Mouse (Mus musculus): ENCODE data around the gene Atrnl1.

Atrnl1 gene

DNA sequence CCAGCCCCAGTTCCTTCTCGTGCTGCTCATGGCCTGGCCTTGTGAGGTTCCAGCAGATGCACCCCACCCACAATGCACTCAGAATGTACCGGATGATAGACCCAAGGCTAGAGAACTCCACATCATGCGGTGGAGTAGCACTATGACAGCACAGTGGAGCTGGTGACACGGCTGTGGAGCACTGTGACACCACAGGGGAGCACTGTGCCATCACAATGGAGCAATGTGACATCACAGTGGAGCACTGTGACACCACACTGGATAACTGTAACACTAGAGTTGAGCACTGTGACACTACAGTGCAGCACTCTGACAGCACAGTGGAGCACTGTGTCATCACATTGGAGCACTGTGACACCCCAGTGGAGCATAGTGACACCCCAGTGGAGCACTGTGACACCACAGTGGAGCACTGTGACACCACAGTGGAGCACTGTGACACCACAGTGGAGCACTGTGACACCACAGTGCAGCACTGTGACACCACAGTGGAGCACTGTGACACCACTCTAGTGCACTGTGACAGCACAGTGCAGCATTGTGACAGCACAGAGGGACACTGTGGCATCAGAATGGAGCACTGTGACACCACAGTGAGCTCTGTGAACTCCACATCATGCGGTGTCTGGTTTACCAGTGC lies 502.4 kb downstream of the Atrnl1 start:
- DNase-seq (ENCODE audit: low read depth, low spot score) = no peak

DNA sequence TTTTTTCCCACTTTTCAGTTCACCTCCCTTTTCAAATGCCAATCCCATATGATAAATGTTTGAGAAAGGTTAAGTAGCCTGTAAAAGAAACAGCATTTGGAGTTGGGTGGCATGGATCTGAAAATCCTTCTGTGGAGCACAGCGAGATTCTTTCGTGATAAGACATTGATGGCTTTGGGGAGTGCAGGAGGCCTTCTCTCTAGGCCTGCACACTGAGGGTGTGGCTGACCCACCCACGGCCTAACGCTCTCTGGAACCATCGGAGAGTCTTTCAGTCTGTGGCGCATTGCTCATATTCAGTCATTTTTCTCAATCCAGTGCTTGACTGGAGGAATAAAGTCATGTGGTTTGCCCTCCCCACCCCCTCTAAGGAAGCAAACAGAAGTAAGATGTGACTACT lies 506.8 kb downstream of the Atrnl1 start:
- DNase-seq (ENCODE audit: low read depth, low spot score) = no peak

DNA sequence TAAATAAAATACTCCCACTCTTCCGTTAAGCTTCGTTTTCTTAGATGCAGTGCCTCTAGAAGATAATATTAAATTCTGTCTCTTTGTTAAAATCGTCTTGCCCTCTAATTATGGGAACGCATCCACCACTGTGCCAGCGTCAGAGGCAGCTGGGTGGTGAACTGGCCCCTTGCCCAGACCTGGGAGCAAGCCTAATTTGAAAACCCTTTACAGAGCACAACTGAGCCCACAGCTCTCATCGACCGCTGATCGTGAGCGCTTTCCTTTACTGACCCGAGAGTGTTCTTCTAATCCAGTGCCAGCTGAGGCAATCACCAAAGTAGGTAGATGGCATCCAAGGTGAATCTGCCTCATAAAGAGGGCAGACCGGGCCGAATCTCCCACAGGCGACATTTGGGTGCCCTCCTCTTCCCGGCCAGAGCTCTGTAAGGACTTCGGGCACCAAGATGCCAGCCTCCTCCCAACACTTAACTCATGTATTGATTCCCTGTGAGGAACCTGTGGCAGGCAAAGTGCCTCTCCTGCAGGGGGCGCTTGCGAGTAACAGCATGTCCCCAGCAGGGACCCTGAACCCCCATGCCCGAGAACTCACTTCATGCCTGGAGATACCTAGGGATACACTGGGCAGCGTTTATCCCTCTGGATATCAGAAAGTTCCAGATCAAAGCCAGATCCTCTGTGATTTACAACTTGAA lies 507.5 kb downstream of the Atrnl1 start:
- no peak for DNase-seq (ENCODE audit: low read depth, low spot score)

DNA sequence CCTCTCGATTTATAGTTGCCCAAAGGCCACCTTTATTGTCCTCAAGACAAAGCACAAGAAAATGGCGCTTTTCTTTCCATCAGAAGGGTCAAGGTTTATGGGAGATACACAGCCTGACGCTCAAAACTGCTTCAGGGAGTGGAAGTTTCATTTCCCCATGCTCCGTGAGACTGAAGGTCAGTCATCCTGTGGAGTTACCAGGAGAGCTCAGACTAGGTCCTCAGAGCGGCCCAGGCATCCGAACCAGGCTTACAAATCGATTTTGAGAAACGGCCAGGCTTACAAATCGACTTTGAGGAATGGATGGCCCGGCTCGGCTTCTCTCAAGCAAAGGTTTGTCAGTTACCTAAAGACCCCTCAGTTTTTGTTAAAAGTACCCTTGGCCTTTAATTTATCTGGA lies 508.0 kb downstream of the Atrnl1 start:
- DNase-seq (ENCODE audit: low read depth, low spot score) = no peak

DNA sequence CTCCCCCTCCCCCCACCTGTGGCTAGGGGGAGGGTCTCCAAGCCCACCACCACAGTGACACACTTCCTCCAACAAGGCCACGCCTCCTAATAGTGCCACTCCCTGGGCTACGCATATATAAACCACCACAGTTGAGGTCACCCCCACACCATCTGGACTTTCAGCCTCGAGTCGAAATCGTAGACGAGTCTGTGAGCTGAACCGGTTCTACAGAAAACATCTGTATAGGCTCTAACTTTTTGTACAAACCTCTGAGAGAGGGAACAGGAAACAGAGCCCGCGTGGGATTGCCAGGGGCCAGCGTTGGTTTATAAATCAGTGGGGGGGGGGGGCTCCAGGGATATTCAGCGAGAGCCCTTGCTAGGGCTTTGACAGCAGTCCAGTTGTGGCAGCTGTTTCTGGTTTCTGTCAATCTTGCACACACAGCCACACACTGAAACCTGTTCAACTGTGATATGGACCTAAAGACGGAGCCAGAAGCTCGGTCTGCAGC lies 508.9 kb downstream of the Atrnl1 start:
- no peak for DNase-seq (ENCODE audit: low read depth, low spot score)

DNA sequence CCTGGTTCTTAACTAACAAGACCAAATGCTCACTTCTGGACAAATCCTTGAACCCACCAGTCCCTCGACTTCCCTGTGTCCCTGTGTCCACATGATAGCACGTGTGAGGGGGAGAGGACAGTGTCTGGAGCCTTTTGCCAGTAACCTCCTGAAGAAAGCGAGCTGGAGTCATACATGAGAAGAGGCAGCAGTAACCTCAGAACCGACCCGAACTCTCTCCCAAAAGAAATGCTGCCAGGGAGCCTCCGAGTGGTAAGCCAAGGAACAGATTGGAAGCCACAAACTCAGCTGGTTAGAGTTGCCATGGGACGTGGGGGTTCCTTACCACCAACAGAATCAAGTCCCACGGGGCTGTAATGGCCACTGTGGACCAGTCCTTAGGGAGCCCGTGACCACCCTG lies 509.8 kb downstream of the Atrnl1 start:
- no peak for DNase-seq (ENCODE audit: low read depth, low spot score)

DNA sequence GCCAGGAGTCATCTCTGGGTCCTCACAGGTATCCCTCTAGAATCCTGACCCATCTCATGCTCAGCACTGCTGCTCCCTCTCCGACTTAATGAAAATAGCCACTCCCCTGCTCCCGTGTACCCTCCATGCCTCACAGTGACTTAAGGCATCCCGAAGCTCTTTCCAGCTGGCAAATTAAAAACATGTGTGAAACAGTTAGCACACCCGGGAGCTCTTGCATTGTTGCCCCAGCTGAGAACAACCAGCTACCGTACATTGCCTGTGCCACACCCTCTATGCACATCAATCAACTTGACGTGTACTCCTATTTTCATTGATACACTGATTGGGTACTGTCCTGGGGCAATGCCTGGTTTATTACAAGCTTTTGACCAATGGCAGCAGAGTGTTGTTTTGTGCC lies 510.8 kb downstream of the Atrnl1 start:
- peak; percentile 74 for DNase-seq (ENCODE audit: low read depth, low spot score)

DNA sequence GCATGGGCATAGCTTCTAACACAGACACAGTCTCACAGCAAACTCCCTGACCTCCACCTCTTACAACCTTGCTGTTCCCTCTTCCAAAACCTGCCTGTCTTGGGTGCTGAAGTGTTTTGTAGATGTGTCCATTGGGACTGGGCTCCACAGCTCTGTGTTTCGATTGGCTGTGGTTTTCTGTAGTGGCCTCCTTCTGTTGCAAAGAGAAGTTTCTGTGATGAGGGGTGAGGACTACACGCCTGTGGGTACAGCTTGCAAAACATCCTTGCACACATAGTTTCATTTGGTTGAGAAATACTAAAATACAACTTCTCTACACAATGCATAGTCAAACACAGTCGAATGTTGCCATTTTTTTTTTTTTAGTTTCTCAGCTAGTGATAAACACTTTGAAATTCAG lies 512.8 kb downstream of the Atrnl1 start:
- DNase-seq (ENCODE audit: low read depth, low spot score) = no peak

DNA sequence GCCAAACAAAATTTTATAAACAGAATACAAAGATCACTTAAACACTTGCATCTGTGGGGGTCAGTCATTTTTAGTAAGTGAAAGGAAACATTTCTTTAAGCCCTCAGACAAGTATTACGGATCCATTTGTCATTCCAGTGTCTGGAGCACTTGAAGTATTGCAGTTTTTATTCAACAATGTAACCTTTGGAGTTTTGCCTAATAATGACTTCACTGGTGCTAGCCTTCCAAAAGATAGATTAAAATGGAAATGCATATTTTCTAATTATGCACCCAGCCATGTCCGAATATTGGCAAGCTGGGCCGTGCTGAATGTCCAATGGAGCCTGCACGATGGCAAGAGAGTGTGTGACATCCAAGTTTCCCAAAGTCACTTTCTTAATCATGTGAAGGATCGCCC lies 513.7 kb downstream of the Atrnl1 start:
- no peak for DNase-seq (ENCODE audit: low read depth, low spot score)

DNA sequence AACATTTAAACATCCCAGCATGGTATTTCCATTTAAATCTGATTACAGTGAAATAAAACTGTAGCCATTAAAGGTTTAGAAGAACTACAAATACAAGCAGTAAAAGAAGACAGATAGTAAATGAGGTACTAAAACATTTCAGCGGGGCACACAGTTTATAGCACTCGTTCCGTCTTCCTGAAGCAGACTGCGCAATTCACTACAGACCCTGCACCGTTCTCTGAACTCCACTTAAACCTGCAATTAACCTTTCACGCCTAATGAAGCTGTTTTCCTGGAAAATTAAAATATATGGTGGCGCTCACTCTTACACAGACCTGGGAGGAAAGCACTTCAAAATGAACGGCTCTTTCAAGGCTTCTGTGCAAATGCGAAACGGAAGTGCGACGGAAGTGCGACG lies 514.2 kb downstream of the Atrnl1 start:
- no peak for DNase-seq (ENCODE audit: low read depth, low spot score)

DNA sequence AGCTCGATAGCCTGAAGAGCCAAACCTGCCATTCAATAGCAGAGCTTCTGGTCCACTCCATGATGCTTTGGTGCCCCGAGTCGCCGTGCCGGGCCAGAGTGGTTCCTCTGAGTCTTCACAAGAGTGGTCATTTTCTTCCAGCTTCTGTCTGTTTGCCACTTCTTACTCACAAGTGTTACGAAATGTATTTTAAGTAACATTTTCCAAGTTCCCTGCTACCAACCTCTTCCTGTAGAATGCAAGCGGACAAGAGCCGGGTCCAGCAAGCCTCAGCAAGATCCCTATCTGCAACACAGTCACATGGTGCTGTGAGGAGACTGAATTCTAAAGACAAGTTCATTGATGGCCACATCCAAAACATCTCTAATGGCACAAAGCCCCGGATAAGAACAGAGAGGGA lies 521.1 kb downstream of the Atrnl1 start:
- no peak for DNase-seq (ENCODE audit: low read depth, low spot score)

DNA sequence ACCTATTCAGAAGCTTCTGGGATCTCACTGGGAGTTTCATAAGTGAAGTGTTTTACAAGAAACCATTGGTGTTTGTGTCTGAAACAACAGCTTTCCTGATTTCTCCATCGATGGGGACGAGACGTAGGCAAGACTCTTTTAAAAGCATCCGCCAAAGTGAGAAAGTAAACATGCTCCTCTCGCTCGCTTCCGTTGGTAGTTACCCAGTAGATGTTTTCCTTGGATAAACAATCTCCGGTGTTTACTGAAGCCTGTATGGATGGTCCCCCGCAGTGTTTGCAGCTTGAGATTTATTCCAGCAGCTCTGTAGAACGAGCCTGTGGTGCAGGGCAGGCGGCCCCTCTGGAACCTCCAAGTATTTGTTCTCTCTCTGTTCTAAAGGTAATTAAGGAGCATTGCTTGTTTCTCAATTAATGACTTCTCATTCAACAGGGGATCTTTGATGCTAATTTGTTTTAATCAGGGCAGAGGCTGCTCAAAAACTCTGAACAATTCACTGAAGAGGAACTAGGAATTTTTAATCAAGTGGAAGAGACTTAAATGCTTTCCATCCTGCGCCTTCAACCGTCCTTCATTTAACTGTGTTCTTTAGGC lies 529.5 kb downstream of the Atrnl1 start:
- DNase-seq (ENCODE audit: low read depth, low spot score) = no peak

DNA sequence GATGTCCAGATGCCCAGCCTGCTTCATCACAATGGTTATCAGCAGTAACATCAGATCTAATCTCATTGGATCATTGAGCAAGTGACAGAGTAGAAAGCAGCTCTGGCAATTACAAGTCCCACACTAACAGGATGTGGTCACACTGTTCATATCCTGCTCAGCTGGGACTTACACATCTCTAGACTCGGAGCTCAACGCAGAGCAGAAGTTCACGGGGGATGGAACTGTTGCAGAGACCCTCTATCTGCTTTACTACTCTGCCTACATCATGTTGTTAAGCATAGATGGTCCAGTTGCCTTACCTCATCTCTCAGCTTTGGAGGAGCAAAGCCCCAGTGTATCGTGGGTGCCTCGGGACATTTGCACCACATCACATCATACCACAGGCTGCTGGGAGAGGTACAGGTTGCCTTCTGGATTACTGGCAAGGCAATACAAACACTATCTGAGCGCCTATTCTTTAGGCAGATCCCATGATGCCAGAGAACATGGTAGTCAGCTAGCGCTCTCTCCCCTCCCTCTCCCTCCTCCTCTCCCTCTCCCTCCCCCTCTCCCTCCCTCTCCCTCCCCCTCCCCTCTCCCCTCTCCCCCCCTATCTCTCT lies 533.1 kb downstream of the Atrnl1 start:
- DNase-seq (ENCODE audit: low read depth, low spot score) = no peak

DNA sequence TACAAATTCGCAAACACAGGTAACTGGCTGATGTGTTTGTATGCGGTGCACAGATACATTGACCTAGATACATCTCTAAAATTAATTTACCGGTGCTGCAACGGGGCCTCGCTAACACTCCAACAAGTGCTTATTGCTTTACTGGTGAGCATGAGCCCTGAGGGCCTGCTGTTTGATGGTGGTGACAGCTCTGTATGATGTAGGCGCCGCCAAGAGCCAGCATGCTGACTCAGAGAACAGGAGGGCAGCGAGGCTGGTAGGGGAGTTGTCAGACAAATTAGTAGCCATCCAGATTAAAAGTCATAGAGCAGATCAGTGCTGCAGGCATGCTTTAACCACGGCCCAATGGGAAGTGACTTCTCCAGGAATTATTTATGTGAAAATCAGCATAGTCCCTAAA lies 534.7 kb downstream of the Atrnl1 start:
- DNase-seq (ENCODE audit: low read depth, low spot score) = peak; percentile 94

DNA sequence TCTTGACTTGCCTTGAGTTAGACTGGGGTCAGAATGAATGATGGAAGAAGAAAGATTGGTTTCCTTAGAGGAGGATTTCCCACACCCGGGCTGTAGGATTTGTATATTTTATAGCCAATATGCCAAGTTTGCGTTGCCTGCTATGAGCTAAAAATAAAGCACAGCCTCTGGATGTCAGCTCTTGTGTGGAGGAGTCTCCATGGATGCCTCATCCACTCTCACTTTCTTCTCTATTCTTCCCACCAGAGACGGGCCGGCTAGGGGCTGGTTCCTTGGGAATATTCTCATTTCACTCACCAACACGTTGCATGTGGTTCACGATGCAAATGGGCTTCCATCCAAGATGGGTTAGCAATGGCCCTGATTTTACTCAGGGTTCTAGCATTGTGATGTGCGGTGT lies 540.4 kb downstream of the Atrnl1 start:
- no peak for DNase-seq (ENCODE audit: low read depth, low spot score)

DNA sequence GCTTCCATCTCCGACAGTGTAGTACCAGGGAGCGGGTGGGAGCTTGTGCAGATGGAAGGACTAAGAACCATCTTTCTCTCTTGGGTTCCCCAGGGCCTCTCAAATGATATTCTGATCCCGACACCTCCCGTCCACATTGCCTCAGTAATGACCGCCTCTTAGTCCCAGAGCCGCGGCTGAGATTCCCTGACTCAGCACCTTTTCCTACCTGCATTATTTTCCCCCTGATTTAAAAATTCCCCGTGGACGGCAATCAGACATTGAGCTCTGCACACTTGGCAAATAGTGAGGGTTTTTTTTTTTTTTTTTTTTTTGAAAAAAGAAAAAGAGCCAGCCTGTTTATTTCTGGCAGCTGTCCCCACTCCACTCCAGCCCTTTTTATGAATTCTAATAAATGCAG lies 550.7 kb downstream of the Atrnl1 start:
- DNase-seq (ENCODE audit: low read depth, low spot score) = no peak

DNA sequence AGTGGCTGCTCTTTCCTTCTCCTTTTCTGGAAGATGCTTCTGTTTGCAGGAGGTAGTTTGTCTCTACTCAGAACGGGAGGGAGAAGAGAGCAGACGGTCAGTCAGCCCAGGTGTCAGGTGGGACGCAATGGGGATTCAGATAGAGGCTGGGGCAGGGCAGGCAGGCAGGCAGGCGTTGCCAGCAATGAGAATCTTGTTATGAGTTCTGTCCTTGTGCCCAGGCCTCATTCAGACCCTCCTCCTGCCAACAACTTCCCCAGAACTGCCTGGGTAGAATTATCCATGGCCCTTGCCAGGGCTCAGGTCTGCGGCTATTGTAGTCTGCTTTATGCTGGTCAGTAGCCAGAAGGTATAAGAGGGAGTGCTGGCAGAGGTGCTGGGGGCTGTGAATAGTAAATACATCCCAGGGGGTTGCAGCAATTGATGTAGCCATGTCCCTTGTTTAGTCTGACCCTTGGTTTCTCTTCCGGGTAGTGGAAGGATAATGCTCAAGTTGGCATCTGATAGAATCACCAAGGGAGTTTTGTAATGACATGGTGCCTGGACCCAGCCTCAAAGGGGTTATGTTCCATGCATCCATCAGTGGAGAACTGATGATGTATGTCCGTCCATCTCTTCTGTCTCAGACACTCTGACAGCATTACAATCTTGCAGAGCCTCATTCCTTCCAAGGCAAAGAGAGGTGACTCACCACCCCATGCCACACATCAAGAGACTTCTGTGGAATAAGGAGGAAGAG lies 554.2 kb downstream of the Atrnl1 start:
- DNase-seq (ENCODE audit: low read depth, low spot score) = peak; percentile 66

DNA sequence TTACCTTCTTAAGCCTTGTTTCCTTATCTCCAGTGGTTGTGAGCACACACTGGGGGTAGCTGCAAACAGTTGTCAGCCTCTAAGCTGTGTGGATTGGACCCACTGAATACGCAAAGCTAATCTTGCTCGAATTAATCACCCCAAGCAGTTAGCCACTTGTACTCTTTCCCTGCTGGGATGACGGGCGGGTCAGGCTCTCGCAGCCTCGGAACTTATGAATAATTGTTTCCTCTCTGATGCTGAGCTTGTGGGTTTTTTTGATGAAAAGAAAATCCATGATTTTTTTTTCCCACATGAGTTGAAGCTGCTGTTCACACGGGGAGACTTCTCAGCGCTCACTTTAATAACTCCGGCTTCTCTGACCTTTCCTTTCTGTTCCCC lies 554.8 kb downstream of the Atrnl1 start:
- DNase-seq (ENCODE audit: low read depth, low spot score) = peak; percentile 58

DNA sequence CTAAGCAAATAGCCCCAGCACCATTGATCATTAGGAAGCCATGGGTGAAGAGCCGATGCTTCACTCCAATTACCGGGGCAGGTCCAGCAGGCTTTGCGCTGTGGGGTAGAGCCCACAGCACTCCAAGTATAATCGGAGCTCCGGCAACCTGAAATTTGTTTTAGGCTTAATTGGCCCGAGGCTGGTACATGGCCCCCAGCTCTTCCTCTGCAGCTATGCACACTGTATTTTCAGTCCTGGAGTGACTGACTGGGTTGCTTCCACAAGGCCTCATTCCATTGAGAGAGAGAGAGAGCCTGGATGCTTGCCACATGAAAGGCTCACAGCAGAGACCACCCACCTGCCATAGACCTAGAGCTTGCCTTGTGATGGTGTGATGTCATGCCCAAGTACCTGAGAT lies 555.3 kb downstream of the Atrnl1 start:
- no peak for DNase-seq (ENCODE audit: low read depth, low spot score)

DNA sequence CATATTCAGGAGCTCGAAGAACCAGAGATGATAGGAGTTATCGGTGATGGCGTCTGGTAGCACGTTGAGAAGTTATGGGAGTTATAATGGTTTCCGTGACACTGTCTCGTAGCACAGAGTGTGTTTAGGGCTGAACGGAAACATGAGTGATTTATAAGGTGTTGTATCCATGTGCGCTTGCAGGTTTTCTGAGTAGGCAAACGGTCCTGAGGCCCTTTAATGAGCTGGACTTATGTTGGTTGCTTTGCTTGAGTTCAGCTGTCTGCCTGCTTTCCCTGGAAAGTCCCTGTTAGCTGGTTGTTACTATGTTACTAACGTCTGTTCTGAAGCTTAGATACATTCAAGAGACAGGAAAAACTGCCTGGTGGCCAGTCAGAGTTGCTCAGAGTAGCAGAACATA lies 567.6 kb downstream of the Atrnl1 start:
- no peak for DNase-seq (ENCODE audit: low read depth, low spot score)

DNA sequence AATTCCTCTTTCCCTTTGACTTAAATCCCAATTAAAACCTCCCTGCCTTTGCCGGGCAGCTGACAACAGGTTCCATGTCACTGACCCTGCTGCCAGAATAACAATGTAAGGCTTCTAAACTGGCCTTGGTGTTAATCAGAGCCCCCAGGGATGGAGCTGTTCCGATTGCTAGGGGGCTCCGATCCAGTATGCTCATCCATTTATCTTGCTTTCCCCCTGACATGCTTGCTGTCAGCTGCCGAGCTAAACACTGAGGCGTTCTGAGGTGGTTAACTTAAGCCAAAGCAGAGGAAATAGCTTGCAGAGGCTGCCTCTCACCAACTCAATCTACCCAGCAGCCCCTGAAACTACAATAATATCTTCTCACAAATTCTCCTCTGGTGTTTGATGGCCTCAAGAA lies 569.9 kb downstream of the Atrnl1 start:
- no peak for DNase-seq (ENCODE audit: low read depth, low spot score)

All from 3T3-L1 (cell line).